Mouse (Mus musculus): Measurements from ENCODE around the gene Cyp4f40. TPM values are rescaled to one million over a fixed set of nuclear protein-coding genes. Genes with fewer than 3 reads are reported as not detected.
"Not testable (repeated sequence)": the region's sequence is repeated elsewhere in the genome, so short reads cannot be mapped to it uniquely, and the experiment has no call there.

Gene Cyp4f40
- total RNA-seq, 2 experiments from 2014 or later = not detected

- TF ChIP-seq CTCF (IDR thresholded peaks at IDR 0.05) = no peak
- Histone ChIP-seq H3K27ac (no peak overlapping the region), H3K4me3 (no peak overlapping the region)
- intact Hi-C loops (cut with DNase I) = no loop called here
- no peak for DNase-seq (ENCODE audit: extremely low spot score in 1 of 2, low spot score in 2 of 2)
Observed at GRCm38 (mm10) chr17:32653860-32654259, 4.8 kb upstream of the Cyp4f40 start.

- Histone ChIP-seq H3K27ac (no peak overlapping the region), H3K4me3 (no peak overlapping the region)
- no peak for TF ChIP-seq CTCF (IDR thresholded peaks at IDR 0.05)
- no peak for DNase-seq (ENCODE audit: extremely low spot score in 1 of 2, low spot score in 2 of 2)
- intact Hi-C loops (cut with DNase I) = no loop called here
Observed at GRCm38 (mm10) chr17:32657041-32657440, 1.7 kb upstream of the Cyp4f40 start.

GRCm38 (mm10) chr17:32658246-32658645, 454 bp upstream of the Cyp4f40 start:
- Histone ChIP-seq H3K27ac (no peak overlapping the region), H3K4me3 (no peak overlapping the region)
- no peak for TF ChIP-seq CTCF (IDR thresholded peaks at IDR 0.05)
- intact Hi-C loops (cut with DNase I) = no loop called here
- no peak for DNase-seq (ENCODE audit: extremely low spot score in 1 of 2, low spot score in 2 of 2)

- intact Hi-C loops (cut with DNase I) = no loop called here
- no peak for TF ChIP-seq CTCF (IDR thresholded peaks at IDR 0.05)
- DNase-seq (ENCODE audit: extremely low spot score in 1 of 2, low spot score in 2 of 2) = no peak
- Histone ChIP-seq H3K27ac (no peak overlapping the region), H3K4me3 (no peak overlapping the region)
Observed at GRCm38 (mm10) chr17:32673976-32674375, 15.3 kb downstream of the Cyp4f40 start.

- TF ChIP-seq CTCF (IDR thresholded peaks at IDR 0.05) = no peak
- Histone ChIP-seq H3K4me3 (no peak overlapping the region), H3K27ac (no peak overlapping the region)
- intact Hi-C loops (cut with DNase I) = no loop called here
- no peak for DNase-seq (ENCODE audit: extremely low spot score in 1 of 2, low spot score in 2 of 2)
Observed at GRCm38 (mm10) chr17:32676040-32676635, 17.4 kb downstream of the Cyp4f40 start.

GRCm38 (mm10) chr17:32680404-32680803, 21.7 kb downstream of the Cyp4f40 start:
- peak; percentile 75 for TF ChIP-seq CTCF (IDR thresholded peaks at IDR 0.05)
- Histone ChIP-seq H3K27ac (no peak overlapping the region), H3K4me3 (no peak overlapping the region)
- peak; percentile 11 to 22 for DNase-seq (ENCODE audit: extremely low spot score in 1 of 2, low spot score in 2 of 2)
- intact Hi-C loops (cut with DNase I) = loop anchor here (1.0 to 2.0 kb wide), 2 partner anchors 46 to 129 kb away; no protein-coding TSS in a partner anchor

- no peak within 1 kb of the TSS for H3K27ac ChIP-seq
- intact Hi-C loops (cut with DNase I) = no loop called here
- no peak for TF ChIP-seq CTCF (IDR thresholded peaks at IDR 0.05)
- peak within 1 kb of the TSS; percentile 16; the same call in 1 of the 2 replicates for H3K4me3 ChIP-seq
- DNase-seq (ENCODE audit: extremely low spot score in 1 of 2, low spot score in 2 of 2) = peak; percentile 35 to 60
Observed at GRCm38 (mm10) chr17:32685048-32685750, 26.5 kb downstream of the Cyp4f40 start, which contains the start of gene Cyp4f15. Cyp4f15 (plus strand) TSS chr17:32685627.

GRCm38 (mm10) chr17:32686722-32687121, 28.0 kb downstream of the Cyp4f40 start:
- Histone ChIP-seq H3K27ac (no peak overlapping the region), H3K4me3 (no peak overlapping the region)
- DNase-seq (ENCODE audit: extremely low spot score in 1 of 2, low spot score in 2 of 2) = no peak
- no peak for TF ChIP-seq CTCF (IDR thresholded peaks at IDR 0.05)
- intact Hi-C loops (cut with DNase I) = no loop called here

GRCm38 (mm10) chr17:32690959-32691358, 32.3 kb downstream of the Cyp4f40 start:
- no peak for TF ChIP-seq CTCF (IDR thresholded peaks at IDR 0.05)
- intact Hi-C loops (cut with DNase I) = no loop called here
- no peak overlapping the region for H3K27ac ChIP-seq
- no peak for DNase-seq (ENCODE audit: extremely low spot score in 1 of 2, low spot score in 2 of 2)
- no peak overlapping the region for H3K4me3 ChIP-seq

GRCm38 (mm10) chr17:32702826-32703225, 44.1 kb downstream of the Cyp4f40 start:
- DNase-seq (ENCODE audit: extremely low spot score in 1 of 2, low spot score in 2 of 2) = peak in 1 of 2 experiments; percentile 8
- H3K4me3 ChIP-seq = no peak overlapping the region
- peak; percentile 33 for TF ChIP-seq CTCF (IDR thresholded peaks at IDR 0.05)
- intact Hi-C loops (cut with DNase I) = no loop called here
- H3K27ac ChIP-seq = no peak overlapping the region

GRCm38 (mm10) chr17:32710541-32710940, 51.8 kb downstream of the Cyp4f40 start:
- DNase-seq (ENCODE audit: extremely low spot score in 1 of 2, low spot score in 2 of 2); intact Hi-C loops (cut with DNase I); H3K4me3 ChIP-seq; H3K27ac ChIP-seq: not testable (repeated sequence)

- intact Hi-C loops (cut with DNase I); H3K27ac ChIP-seq; DNase-seq (ENCODE audit: extremely low spot score in 1 of 2, low spot score in 2 of 2); H3K4me3 ChIP-seq: not testable (repeated sequence)
Observed at GRCm38 (mm10) chr17:32722151-32722550, 63.5 kb downstream of the Cyp4f40 start.

GRCm38 (mm10) chr17:32722771-32723170, 64.1 kb downstream of the Cyp4f40 start:
- Histone ChIP-seq H3K27ac (no peak overlapping the region), H3K4me3 (no peak overlapping the region)
- TF ChIP-seq CTCF (IDR thresholded peaks at IDR 0.05) = no peak
- no peak for DNase-seq (ENCODE audit: extremely low spot score in 1 of 2, low spot score in 2 of 2)
- intact Hi-C loops (cut with DNase I) = no loop called here

- H3K4me3 ChIP-seq; intact Hi-C loops (cut with DNase I); H3K27ac ChIP-seq; DNase-seq (ENCODE audit: extremely low spot score in 1 of 2, low spot score in 2 of 2): not testable (repeated sequence)
Observed at GRCm38 (mm10) chr17:32726360-32726759, 67.7 kb downstream of the Cyp4f40 start.

Data from left cerebral cortex, adult 2 months (tissue).